Mouse (Mus musculus) hindbrain, embryonic 13.5 days (tissue): Measurements from ENCODE around the gene Cd22. TPM values are rescaled to one million over a fixed set of nuclear protein-coding genes. Genes with fewer than 3 reads are reported as not detected.
"Not testable (repeated sequence)": the region's sequence is repeated elsewhere in the genome, so short reads cannot be mapped to it uniquely, and the experiment has no call there.

Source experiments
- ATAC-seq: fragments of 200-750 bp; cut with Nextera tagmentation; 2 replicates; pipeline ENCODE4 v1.8.0; 2017; ENCODE audit warnings: moderate TSS enrichment; ENCODE audit not compliant: low FRiP score
- H3K27ac ChIP-seq: fragments of 300-500 bp; sonication (generic); 2 replicates; pipeline ENCODE4 v1.5.1; 2015; ENCODE audit warnings: inconsistent platforms, mild to moderate bottlenecking, moderate library complexity
- H3K27me3 ChIP-seq: fragments of 300-500 bp; sonication (generic); 2 replicates; pipeline ENCODE4 v1.6.1; 2015; ENCODE audit warnings: mild to moderate bottlenecking, inconsistent platforms
- H3K36me3 ChIP-seq: fragments of 300-500 bp; sonication (generic); 2 replicates; pipeline ENCODE4 v1.6.1; 2015; ENCODE audit warnings: mild to moderate bottlenecking, inconsistent platforms
- H3K4me1 ChIP-seq: fragments of 300-500 bp; sonication (generic); replicated peaks from 2 replicates; pipeline ENCODE4 v1.6.1; 2015; ENCODE audit warnings: inconsistent platforms
- H3K4me2 ChIP-seq: fragments of 300-500 bp; sonication (generic); 2 replicates; pipeline ENCODE4 v1.6.1; 2015; ENCODE audit warnings: inconsistent platforms, mild to moderate bottlenecking, moderate library complexity
- H3K4me3 ChIP-seq: fragments of 300-500 bp; sonication (generic); 2 replicates; pipeline ENCODE4 v1.5.1; 2015; ENCODE audit warnings: mild to moderate bottlenecking, inconsistent platforms
- H3K9ac ChIP-seq: fragments of 300-500 bp; sonication (generic); 2 replicates; pipeline ENCODE4 v1.6.1; 2015; ENCODE audit warnings: mild to moderate bottlenecking, inconsistent platforms
- H3K9me3 ChIP-seq: fragments of 300-500 bp; sonication (generic); 2 replicates; pipeline ENCODE4 v1.6.1; 2016; ENCODE audit warnings: inconsistent platforms
- WGBS: fragments of 180-500 bp; shearing (Covaris S2); methylation state at CpG from one replicate; pipeline ENCODE4 v1.1.7; 2015; 5-methylcytosine and 5-hydroxymethylcytosine counted together
- polyA plus RNA-seq: library from polyadenylated mRNA; unstranded; fragments of >200 nt; fragmentation: Nextera tagmentation; extraction: Ambion mirVana; gene quantifications from 2 replicates; pipeline ENCODE4 v1.2.1, GENCODE M21; 2015

The Cd22 gene
- not detected in 2 replicates for polyA plus RNA-seq

DNA sequence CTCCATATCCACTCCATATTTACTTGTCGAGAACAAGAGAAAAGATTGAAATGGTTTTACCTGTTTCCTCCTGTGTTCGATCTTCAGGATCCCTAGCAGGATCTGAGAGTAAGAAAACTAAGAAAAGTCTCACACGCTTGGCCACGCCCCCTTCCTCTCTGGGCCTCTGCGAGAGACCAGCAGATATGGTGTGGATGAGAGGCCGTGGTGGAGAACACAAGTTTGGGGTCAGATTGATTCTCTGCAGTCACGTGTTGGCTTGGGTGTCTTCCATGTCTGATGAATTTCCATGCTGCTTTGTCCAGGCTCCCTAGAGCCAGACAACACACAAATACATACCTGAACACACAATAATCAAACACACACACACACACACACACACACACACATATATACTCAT, at the start of gene Cd22:
Gene Cd22, minus strand, starts transcription at position 167 of the 400 bp plus-strand sequence.
- Histone ChIP-seq H3K4me3 (no peak within 1 kb of the TSS), H3K27ac (no peak within 1 kb of the TSS), H3K9me3 (no peaks in the 10 kb centered on the region), H3K4me2 (no peak within 1 kb of the TSS), H3K4me1 (no peaks in the 10 kb centered on the region), H3K9ac (no peak within 1 kb of the TSS), H3K36me3 (no peaks in the 10 kb centered on the region), H3K27me3 (no peaks in the 10 kb centered on the region)
- ATAC-seq: no peak
- 75% methylated on average over 7 of the region's 7 CpGs for WGBS

DNA sequence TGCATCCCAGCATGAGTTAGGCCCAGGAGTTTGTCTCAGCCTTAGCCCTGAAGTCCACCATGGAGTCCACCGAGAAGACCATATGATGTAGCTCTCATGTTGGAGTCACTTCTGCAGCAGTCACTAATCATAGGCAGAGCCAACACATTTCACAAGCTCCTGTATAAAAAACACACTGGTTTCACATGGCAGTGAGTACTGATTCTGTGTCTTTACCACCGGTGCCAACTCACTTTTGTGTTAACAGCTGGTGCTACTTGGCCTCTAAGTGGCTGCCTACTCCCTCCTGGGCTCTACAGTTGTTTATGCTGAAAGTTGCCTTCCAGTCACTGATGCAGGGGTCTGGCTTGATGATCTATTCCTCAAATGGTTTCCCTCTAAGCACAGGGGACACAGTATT, 44.4 kb upstream of the Cd22 start, which contains the start of gene Hamp2:
Gene Hamp2, minus strand, starts transcription at position 101 of the 400 bp plus-strand sequence.
- 84% methylated on average over 2 of the region's 2 CpGs for WGBS
- not testable (repeated sequence) for H3K27me3 ChIP-seq, ATAC-seq

DNA sequence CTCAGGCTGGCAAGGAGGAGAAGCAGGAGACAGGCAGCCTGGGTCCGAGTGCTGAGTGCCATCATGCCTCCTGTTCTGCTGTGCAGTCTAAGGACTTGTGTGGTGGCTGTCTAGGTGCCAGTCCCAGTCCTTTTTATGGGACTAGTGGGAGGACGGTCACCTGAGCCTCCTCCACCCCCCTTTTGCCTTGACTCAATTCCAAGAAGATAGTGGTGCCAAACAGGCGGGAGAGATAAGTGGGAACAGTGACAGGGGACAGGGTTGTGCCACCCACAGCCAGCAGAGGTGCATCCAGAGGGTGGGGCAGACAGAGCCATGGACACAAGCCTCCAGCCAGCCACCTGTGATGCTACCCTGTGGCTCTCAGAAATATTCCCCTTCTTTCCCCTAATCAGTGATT, 43.9 kb upstream of the Cd22 start:
- Histone ChIP-seq H3K27me3 (no peaks in the 10 kb centered on the region), H3K27ac (no peak overlapping the region), H3K4me3 (no peak overlapping the region), H3K9me3 (no peaks in the 10 kb centered on the region), H3K4me1 (no peaks in the 10 kb centered on the region), H3K36me3 (no peaks in the 10 kb centered on the region), H3K4me2 (no peak overlapping the region), H3K9ac (no peak overlapping the region)
- no peak for ATAC-seq
- WGBS: 84% methylated on average over 3 of the region's 3 CpGs

More for the DNA sequence above, 44.4 kb upstream of the Cd22 start, which contains the start of gene Hamp2:
- not testable (repeated sequence) for H3K4me3 ChIP-seq, H3K36me3 ChIP-seq, H3K9ac ChIP-seq, H3K27ac ChIP-seq, H3K9me3 ChIP-seq, H3K4me2 ChIP-seq, H3K4me1 ChIP-seq

DNA sequence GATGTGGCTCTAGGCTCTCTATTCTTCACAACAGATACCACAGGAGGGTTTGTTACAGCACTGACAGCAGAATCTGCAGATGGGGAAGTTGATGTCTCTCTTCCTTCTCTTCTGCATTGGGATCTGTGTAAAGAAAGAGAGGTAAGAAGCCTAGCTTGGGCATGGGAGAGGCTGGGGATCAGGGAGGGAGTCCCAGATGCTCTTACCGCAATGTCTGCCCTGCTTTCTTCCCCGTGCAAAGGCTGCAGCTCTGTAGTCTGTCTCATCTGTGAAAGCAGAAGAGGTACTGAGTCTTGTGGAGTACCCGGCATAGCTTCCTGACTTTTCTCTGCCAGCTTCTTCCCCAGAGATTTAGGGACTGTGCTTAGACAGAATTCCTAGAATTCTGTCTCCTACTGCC, 42.3 kb upstream of the Cd22 start:
- H3K27ac ChIP-seq, ATAC-seq, H3K9me3 ChIP-seq, H3K9ac ChIP-seq, H3K4me1 ChIP-seq, H3K4me2 ChIP-seq, H3K36me3 ChIP-seq, H3K4me3 ChIP-seq, H3K27me3 ChIP-seq: not testable (repeated sequence)
- WGBS: 47% methylated on average over 3 of the region's 3 CpGs

DNA sequence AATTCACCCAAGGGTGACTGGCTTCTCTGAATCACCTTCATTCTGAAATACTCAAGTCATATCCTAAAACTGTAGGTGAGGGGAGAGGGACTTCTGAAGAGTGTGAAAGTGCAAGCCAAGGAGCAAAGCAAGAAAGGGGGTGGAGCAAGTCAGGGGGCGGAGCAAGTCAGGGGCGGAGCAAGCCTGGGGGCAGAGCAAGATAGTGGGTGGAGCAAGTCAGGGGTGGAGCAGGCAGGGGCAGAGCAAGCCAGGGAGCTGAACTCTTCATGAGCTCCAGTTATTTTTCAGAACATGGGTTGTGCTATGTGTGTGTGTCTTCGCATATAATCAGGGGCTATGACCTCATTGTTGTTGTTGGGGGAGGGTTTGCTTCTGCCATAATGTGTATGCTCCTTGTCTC, 40.1 kb upstream of the Cd22 start:
- no peaks in the 10 kb centered on the region for H3K36me3 ChIP-seq
- ATAC-seq: no peak
- H3K4me3 ChIP-seq: no peak overlapping the region
- no peak overlapping the region for H3K4me2 ChIP-seq
- H3K9ac ChIP-seq: no peak overlapping the region
- H3K4me1 ChIP-seq: no peaks in the 10 kb centered on the region
- 76% methylated on average over 3 of the region's 3 CpGs for WGBS
- H3K27me3 ChIP-seq: no peaks in the 10 kb centered on the region
- H3K27ac ChIP-seq: no peak overlapping the region
- no peaks in the 10 kb centered on the region for H3K9me3 ChIP-seq

DNA sequence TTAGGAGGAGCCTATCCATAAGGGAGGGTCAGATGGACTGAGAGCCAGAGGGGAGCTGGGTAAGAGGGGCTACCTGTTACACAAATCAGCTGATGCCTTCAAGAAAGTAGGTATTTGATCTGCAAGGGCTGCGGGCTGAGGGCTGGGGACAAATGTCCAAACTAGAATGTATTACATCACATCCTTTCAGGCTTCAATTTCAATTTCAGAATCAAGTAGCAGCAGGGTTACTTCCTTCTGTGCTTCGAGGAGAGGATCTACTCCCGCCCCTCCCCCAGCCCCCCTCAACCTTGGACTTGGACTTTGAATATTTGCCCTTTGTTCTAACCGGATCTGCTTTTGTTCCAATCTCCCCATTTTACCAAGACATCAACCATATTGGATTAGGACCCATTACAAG, 37.1 kb upstream of the Cd22 start:
- Histone ChIP-seq H3K4me3 (no peak overlapping the region), H3K4me2 (no peak overlapping the region), H3K27ac (no peak overlapping the region), H3K9ac (no peak overlapping the region), H3K4me1 (no peaks in the 10 kb centered on the region), H3K9me3 (no peaks in the 10 kb centered on the region), H3K36me3 (no peaks in the 10 kb centered on the region), H3K27me3 (no peaks in the 10 kb centered on the region)
- WGBS: 64% methylated on average over 4 of the region's 4 CpGs
- no peak for ATAC-seq

DNA sequence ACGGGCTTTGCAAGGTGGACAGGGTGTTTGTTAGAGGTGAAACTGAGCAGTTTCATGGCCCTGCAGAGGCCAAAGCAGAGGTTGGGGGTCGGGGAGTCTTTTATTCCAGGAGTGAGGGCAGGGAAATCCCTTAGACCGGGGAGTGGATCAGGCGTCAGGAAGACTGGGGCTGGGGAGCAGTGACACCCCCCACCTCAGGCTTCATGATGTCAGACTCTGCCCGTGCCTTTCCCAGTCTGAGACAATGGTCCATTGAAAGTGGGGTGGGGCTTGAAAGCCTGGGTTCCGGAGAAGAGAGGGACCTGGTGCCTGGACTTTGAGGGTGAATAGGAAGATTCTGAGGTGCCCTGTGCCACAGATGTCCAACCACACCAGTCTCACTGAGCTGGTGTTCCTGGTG, 36.6 kb upstream of the Cd22 start:
- no peaks in the 10 kb centered on the region for H3K36me3 ChIP-seq
- H3K27me3 ChIP-seq: no peaks in the 10 kb centered on the region
- H3K9me3 ChIP-seq: no peaks in the 10 kb centered on the region
- H3K4me3 ChIP-seq: no peak overlapping the region
- WGBS: 30% methylated on average over 6 of the region's 6 CpGs
- H3K4me1 ChIP-seq: no peaks in the 10 kb centered on the region
- no peak for ATAC-seq
- H3K4me2 ChIP-seq: no peak overlapping the region
- H3K27ac ChIP-seq: no peak overlapping the region
- no peak overlapping the region for H3K9ac ChIP-seq

DNA sequence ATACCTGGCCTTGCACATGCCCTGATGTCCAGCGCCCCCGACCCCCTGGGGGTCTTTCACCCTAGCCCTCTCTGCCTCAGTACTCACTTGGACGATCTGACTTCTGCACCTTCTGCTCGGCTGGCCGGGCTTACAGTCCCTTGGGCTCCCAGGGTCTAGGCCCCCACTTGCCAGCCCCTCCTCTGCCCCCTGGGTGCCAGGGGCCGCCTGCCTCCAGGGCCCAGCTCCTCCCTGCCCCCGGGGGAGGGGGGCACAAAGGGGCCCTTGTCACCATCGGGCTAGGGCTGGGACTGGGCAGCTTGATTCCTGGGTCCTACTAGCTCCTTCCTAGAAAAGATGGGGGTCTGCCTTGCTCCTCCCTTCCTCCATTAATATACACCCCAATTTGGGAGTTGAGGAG, 34.6 kb upstream of the Cd22 start, which contains the start of gene Mag:
Gene Mag, minus strand, starts transcription at position 142 of the 400 bp plus-strand sequence.
- no peak within 1 kb of the TSS for H3K4me3 ChIP-seq
- H3K27me3 ChIP-seq: no peaks in the 10 kb centered on the region
- no peak within 1 kb of the TSS for H3K9ac ChIP-seq
- H3K9me3 ChIP-seq: no peaks in the 10 kb centered on the region
- no peaks in the 10 kb centered on the region for H3K4me1 ChIP-seq
- H3K27ac ChIP-seq: no peak within 1 kb of the TSS
- ATAC-seq: no peak
- WGBS: 77% methylated on average over 8 of the region's 8 CpGs
- H3K4me2 ChIP-seq: no peak within 1 kb of the TSS
- H3K36me3 ChIP-seq: no peaks in the 10 kb centered on the region

DNA sequence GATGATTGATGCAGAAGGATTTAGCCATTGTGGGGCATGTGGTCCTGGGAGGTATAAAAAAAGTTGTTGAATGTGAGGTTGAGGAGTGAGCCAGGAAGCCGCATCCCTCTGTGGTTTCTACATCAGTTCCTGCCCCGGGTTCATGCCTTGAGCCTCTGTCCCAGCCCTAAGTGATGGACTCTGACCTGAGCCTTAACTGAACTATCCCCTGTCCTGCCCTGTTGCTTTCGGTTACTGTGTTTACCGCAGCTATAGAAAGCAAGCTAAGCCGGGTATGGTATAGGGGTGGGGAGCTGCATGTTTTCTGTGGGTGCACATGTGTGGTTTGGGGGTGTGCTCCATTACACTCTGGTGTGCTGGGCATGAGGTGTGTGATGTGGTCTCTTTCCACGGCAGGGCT, 29.6 kb upstream of the Cd22 start:
- H3K27me3 ChIP-seq: peaks cover 13% of the 10 kb centered on the region; the same call in 1 of the 2 replicates
- H3K36me3 ChIP-seq: no peaks in the 10 kb centered on the region
- WGBS: 85% methylated on average over 6 of the region's 6 CpGs
- H3K27ac ChIP-seq: no peak overlapping the region
- H3K4me3 ChIP-seq: no peak overlapping the region
- no peaks in the 10 kb centered on the region for H3K9me3 ChIP-seq
- H3K4me2 ChIP-seq: no peak overlapping the region
- peaks cover 10% of the 10 kb centered on the region for H3K4me1 ChIP-seq
- ATAC-seq: no peak
- H3K9ac ChIP-seq: no peak overlapping the region

DNA sequence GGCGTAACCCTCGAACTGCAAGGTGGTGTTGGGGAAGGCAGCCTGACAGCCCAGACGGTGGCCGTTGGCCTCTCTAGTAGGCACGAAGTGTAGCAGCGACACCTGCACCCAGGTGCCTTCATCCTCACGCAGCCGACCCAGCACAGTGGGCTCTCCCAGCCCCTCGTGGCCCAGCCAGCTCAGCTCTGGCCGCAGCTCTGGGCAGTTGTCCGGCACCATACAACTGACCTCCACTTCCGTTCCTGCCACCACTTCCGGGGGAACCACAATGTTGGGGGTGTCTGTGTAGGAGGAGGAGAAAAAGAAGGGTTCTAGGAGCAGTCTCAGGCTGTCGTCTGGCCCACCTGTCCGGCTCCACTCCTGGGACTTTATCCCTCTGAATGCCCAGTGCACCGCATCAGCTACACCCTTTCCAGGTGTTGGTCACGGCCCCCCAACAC, 28.9 kb upstream of the Cd22 start:
- no peak overlapping the region for H3K9ac ChIP-seq
- H3K36me3 ChIP-seq: no peaks in the 10 kb centered on the region
- no peak overlapping the region for H3K27ac ChIP-seq
- peak overlapping the region; percentile 30 for H3K4me3 ChIP-seq
- 32% methylated on average over 17 of the region's 17 CpGs for WGBS
- peak; percentile 61; the same call in 1 of the 2 replicates for ATAC-seq
- peaks cover 10% of the 10 kb centered on the region for H3K4me1 ChIP-seq
- peaks cover 13% of the 10 kb centered on the region; the same call in 1 of the 2 replicates for H3K27me3 ChIP-seq
- peak overlapping the region; percentile 60 for H3K4me2 ChIP-seq
- no peaks in the 10 kb centered on the region for H3K9me3 ChIP-seq

DNA sequence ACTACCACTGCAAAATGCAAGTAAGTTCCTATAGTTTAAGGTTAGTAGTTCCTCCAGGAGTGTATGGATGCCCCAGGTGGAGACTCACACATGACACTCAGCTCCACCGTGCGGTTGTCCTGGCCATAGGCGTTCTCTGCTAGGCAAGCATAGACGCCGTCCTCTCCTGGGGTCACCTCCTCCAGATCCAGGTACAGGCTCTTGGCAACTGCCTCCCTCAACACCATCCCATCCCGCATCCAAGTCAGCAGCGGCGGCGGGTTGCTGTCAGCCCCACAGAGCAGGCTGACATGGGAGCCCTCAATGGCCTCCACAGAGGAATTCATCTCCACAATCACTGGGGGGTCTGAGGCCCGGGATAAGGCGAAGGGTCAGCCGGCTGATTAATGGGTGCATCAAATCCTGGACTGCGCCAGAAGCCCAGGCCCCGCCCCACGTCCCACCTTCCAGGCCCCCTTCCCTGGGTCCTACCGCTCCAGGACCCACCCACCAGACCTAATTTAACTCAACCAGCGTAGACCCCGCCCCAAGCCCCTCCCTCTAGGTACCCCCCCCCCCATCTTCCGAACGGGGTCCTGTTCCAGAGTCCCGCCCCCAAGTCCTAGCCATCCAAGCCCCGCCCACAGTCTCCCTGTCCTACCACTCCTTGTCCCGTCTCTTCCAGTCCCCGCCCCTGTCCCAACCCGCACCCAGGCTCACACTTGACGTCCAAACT, 28.3 kb upstream of the Cd22 start:
- Histone ChIP-seq H3K4me1 (peaks cover 10% of the 10 kb centered on the region), H3K36me3 (no peaks in the 10 kb centered on the region), H3K27ac (no peak overlapping the region), H3K9ac (peak overlapping the region; percentile 61), H3K4me2 (peak overlapping the region; percentile 60), H3K4me3 (peak overlapping the region; percentile 30), H3K27me3 (peaks cover 13% of the 10 kb centered on the region; the same call in 1 of the 2 replicates), H3K9me3 (no peaks in the 10 kb centered on the region)
- 3% methylated on average over 25 of the region's 26 CpGs for WGBS
- peak; percentile 59; the same call in 1 of the 2 replicates for ATAC-seq

DNA sequence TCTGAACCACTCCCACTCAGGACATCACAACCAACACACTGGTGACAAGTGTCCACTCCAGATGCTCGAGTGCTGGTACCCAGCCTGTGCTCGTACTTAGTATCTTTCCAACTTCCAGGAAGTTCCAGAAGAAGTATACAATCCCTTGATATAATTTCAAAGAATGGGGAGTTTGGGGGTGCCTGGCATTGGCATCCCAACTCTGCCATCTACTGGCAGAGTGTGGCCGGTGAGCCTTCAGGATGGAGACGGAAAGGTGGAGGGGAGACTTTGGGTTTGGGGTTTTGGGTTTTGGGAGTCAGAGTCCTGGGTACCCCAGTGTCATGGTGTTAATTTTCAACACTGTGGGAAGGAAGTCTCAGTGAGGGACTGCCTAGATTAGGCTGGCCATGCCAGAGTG, 23.9 kb upstream of the Cd22 start:
- Histone ChIP-seq H3K4me1 (peaks cover 10% of the 10 kb centered on the region), H3K4me2 (no peak overlapping the region), H3K27me3 (peaks cover 13% of the 10 kb centered on the region; the same call in 1 of the 2 replicates), H3K9ac (no peak overlapping the region), H3K27ac (no peak overlapping the region), H3K4me3 (no peak overlapping the region), H3K36me3 (no peaks in the 10 kb centered on the region), H3K9me3 (no peaks in the 10 kb centered on the region)
- 66% methylated on average over 4 of the region's 4 CpGs for WGBS
- no peak for ATAC-seq

DNA sequence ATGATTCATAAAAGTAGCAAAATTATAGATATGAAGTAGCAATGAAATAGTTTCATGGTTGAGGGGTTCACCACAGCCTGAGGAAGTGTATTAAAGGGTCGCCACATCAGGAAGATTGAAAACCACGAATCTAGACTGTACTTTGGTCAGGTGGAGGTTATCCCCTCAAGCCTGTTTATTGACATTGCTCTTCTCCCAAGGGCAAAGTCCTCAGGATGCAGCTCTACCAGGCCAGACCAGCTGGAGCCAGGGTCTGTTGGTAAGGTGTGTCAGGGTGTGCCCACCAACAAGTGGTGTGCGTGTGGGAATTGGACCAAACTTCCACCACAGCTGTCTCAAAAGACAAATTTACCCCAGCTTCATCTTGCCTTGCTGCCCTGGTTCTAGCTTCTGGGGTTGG, 15.1 kb upstream of the Cd22 start:
- no peak overlapping the region for H3K9ac ChIP-seq
- no peak for ATAC-seq
- H3K4me1 ChIP-seq: 0 out of 2 replicates have a peak, but pooled peaks cover 3% of the 10 kb centered on the region
- WGBS: 94% methylated on average over 3 of the region's 3 CpGs
- H3K4me3 ChIP-seq: no peak overlapping the region
- H3K4me2 ChIP-seq: no peak overlapping the region
- no peaks in the 10 kb centered on the region for H3K9me3 ChIP-seq
- H3K36me3 ChIP-seq: no peaks in the 10 kb centered on the region
- no peaks in the 10 kb centered on the region for H3K27me3 ChIP-seq
- H3K27ac ChIP-seq: no peak overlapping the region
